Mouse (Mus musculus) forebrain, embryonic 14.5 days (tissue): ENCODE results near the gene Nxpe2. TPM values are rescaled to one million over a fixed set of nuclear protein-coding genes. Genes with fewer than 3 reads are reported as not detected.

Experiments
- polyA plus RNA-seq: library from polyadenylated mRNA; unstranded; fragments of >200 nt; fragmentation: Nextera tagmentation; extraction: Ambion mirVana; gene quantifications from 2 replicates; pipeline ENCODE4 v1.2.1, GENCODE M21; 2014

Nxpe2 gene
- polyA plus RNA-seq, 1 experiment from 2014 or later, result 0.53 TPM

Other genes starting within 250 kb of the Nxpe2 start
- 6.1 and 8.4 TPM in 2 replicates for gene Nxpe4, start 191.4 kb downstream of the Nxpe2 start, polyA plus RNA-seq
- gene Rexo2, start 127.2 kb upstream of the Nxpe2 start, polyA plus RNA-seq, result 87.6 and 96.1 TPM in 2 replicates
- gene Rbm7, start 141.8 kb upstream of the Nxpe2 start, polyA plus RNA-seq, result 107 and 111 TPM in 2 replicates
- gene Gm5617, start 142.0 kb upstream of the Nxpe2 start, polyA plus RNA-seq, result 24.5 and 37.3 TPM in 2 replicates